Mouse (Mus musculus): ENCODE measurements around the gene Gcnt7. TPM values are rescaled to one million over a fixed set of nuclear protein-coding genes. Genes with fewer than 3 reads are reported as not detected.

Gcnt7 gene
- polyA plus RNA-seq, 1 experiment from 2014 or later = 0.50 TPM

DNA sequence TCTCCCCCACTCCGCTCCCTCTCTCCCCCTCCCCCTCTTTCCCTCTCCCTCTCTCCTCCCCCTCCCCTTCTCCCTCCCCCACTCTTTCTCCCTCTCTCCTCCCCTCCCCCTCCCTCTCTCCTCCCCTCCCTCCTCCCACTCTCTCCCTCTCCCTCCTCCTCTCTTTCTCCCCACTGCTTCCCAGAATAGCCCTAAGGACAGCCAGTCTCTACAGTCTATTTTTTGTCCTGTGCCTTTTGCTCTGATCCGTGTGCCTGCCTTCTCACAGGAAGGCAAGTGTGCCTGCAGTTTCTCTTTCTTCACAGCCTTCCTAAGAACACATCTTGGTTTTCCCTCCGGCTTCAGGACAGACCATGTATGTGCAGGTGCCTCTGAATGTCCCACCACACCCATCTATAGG, 19.0 kb upstream of the Gcnt7 start:
- Histone ChIP-seq H3K27me3 (ENCODE audit: insufficient read depth, low read length) (no peaks in the 10 kb centered on the region), H3K9me3 (replicated peaks; ENCODE audit: low read length) (no peaks in the 10 kb centered on the region), H3K4me1 (replicated peaks; ENCODE audit: insufficient read depth, low read length) (no peaks in the 10 kb centered on the region; the same call in 1 of the 2 replicates), H3K4me3 (replicated peaks; ENCODE audit: low read depth, low read length) (no peak overlapping the region), H3K4me2 (ENCODE audit: low read length) (no peak overlapping the region), H3K36me3 (ENCODE audit: insufficient read depth, low read length) (no peaks in the 10 kb centered on the region), H3K27ac (no peak overlapping the region), H3K9ac (ENCODE audit: low read depth, low read length) (no peak overlapping the region)
- TF ChIP-seq CTCF (IDR thresholded peaks at IDR 0.05; ENCODE audit: low read depth) = no peak
- WGBS = 49% methylated on average over 3 of the region's 3 CpGs
- DNase-seq (ENCODE audit: low spot score) (no peak), ATAC-seq (replicated peaks; ENCODE audit: low FRiP score, low read depth) (no peak)

DNA sequence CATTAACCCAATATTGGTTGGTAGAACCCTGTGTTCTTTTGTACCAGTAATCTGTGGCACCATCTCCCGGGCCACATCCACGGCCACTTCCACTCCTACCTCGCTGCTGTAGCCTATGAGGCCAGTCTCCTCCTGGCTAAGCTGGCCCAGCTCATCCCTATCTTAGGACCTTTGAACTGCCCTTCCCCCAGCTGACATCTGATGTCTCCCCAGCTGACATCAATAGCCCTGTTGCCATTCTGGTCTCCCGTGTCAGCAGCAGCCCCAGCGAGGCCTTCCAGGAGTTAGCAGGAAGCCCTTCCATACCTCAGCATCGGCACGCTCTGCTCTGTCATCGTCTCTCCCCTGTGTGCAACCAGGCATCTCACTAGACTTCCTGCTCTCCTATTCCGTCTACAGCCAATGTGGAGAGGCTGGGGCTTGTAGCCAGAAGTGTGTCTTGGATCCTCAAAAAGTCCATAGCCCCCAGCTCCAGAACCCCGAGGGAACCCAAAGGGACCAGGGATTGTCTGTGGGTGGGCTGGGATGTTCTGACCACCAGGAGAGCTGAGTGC, 18.4 kb upstream of the Gcnt7 start:
- no peaks in the 10 kb centered on the region for H3K9me3 ChIP-seq (replicated peaks; ENCODE audit: low read length)
- no peak overlapping the region for H3K4me3 ChIP-seq (replicated peaks; ENCODE audit: low read depth, low read length)
- 22% methylated on average over 10 of the region's 10 CpGs for WGBS
- no peaks in the 10 kb centered on the region for H3K27me3 ChIP-seq (ENCODE audit: insufficient read depth, low read length)
- no peaks in the 10 kb centered on the region for H3K36me3 ChIP-seq (ENCODE audit: insufficient read depth, low read length)
- H3K4me1 ChIP-seq (replicated peaks; ENCODE audit: insufficient read depth, low read length) = no peaks in the 10 kb centered on the region; the same call in 1 of the 2 replicates
- ATAC-seq (replicated peaks; ENCODE audit: low FRiP score, low read depth) (no peak; the same call in 1 of the 2 replicates), DNase-seq (ENCODE audit: low spot score) (peak; percentile 23)
- no peak overlapping the region for H3K9ac ChIP-seq (ENCODE audit: low read depth, low read length)
- H3K4me2 ChIP-seq (ENCODE audit: low read length) = no peak overlapping the region
- H3K27ac ChIP-seq = no peak overlapping the region
- TF ChIP-seq CTCF (IDR thresholded peaks at IDR 0.05; ENCODE audit: low read depth) = no peak

DNA sequence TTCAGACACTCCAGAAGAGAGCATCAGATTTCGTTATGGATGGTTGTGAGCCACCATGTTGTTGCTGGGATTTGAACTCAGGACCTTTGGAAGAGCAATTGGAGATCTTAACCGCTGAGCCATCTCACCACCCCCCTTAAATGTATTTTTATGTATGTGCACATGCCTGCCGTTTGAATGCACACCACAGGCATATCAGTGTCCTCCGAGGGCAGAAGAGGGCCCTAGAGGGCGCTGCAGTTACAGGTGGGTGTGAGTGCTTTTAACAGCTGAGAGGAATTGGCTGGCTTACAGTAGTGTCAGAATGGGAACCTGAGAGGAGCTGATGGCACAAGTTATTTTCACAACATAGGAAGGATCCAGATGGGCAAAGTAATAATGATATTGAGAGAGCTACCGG, 16.6 kb upstream of the Gcnt7 start:
- no peaks in the 10 kb centered on the region for H3K36me3 ChIP-seq (ENCODE audit: insufficient read depth, low read length)
- no peaks in the 10 kb centered on the region; the same call in 1 of the 2 replicates for H3K4me1 ChIP-seq (replicated peaks; ENCODE audit: insufficient read depth, low read length)
- H3K4me2 ChIP-seq (ENCODE audit: low read length) = no peak overlapping the region
- peak; percentile 60 for TF ChIP-seq CTCF (IDR thresholded peaks at IDR 0.05; ENCODE audit: low read depth)
- no peak overlapping the region for H3K27ac ChIP-seq
- no peak overlapping the region for H3K4me3 ChIP-seq (replicated peaks; ENCODE audit: low read depth, low read length)
- ATAC-seq (replicated peaks; ENCODE audit: low FRiP score, low read depth) = no peak
- H3K27me3 ChIP-seq (ENCODE audit: insufficient read depth, low read length) = no peaks in the 10 kb centered on the region
- H3K9me3 ChIP-seq (replicated peaks; ENCODE audit: low read length) = no peaks in the 10 kb centered on the region
- peak; percentile 39 for DNase-seq (ENCODE audit: low spot score)
- WGBS = 36% methylated on average over 6 of the region's 6 CpGs
- H3K9ac ChIP-seq (ENCODE audit: low read depth, low read length) = no peak overlapping the region

GRCm38 (mm10) chr2:172473591-172473990, 15.2 kb upstream of the Gcnt7 start:
- whole genome bisulfite sequencing = 39% methylated on average over 8 of the region's 8 CpGs
- Histone ChIP-seq H3K27me3 (ENCODE audit: insufficient read depth, low read length) (no peaks in the 10 kb centered on the region), H3K27ac (no peak overlapping the region), H3K36me3 (ENCODE audit: insufficient read depth, low read length) (0 out of 2 replicates have a peak, but pooled peaks cover 7% of the 10 kb centered on the region), H3K9me3 (replicated peaks; ENCODE audit: low read length) (no peaks in the 10 kb centered on the region), H3K4me2 (ENCODE audit: low read length) (no peak overlapping the region), H3K4me3 (replicated peaks; ENCODE audit: low read depth, low read length) (no peak overlapping the region), H3K9ac (ENCODE audit: low read depth, low read length) (no peak overlapping the region), H3K4me1 (replicated peaks; ENCODE audit: insufficient read depth, low read length) (no peaks in the 10 kb centered on the region; the same call in 1 of the 2 replicates)
- no peak for ATAC-seq (replicated peaks; ENCODE audit: low FRiP score, low read depth)
- peak; percentile 76 for DNase-seq (ENCODE audit: low spot score)
- no peak for TF ChIP-seq CTCF (IDR thresholded peaks at IDR 0.05; ENCODE audit: low read depth)

- H3K9ac ChIP-seq (ENCODE audit: low read depth, low read length) = no peak within 1 kb of the TSS
- peaks cover 18% of the 10 kb centered on the region for H3K36me3 ChIP-seq (ENCODE audit: insufficient read depth, low read length)
- ATAC-seq (replicated peaks; ENCODE audit: low FRiP score, low read depth) (no peak), DNase-seq (ENCODE audit: low spot score) (no peak)
- no peak within 1 kb of the TSS for H3K4me2 ChIP-seq (ENCODE audit: low read length)
- no peaks in the 10 kb centered on the region; the same call in 1 of the 2 replicates for H3K4me1 ChIP-seq (replicated peaks; ENCODE audit: insufficient read depth, low read length)
- TF ChIP-seq CTCF (IDR thresholded peaks at IDR 0.05; ENCODE audit: low read depth) = no peak
- 93% methylated on average over 11 of the region's 11 CpGs for WGBS
- H3K9me3 ChIP-seq (replicated peaks; ENCODE audit: low read length) = no peaks in the 10 kb centered on the region
- H3K4me3 ChIP-seq (replicated peaks; ENCODE audit: low read depth, low read length) = no peak within 1 kb of the TSS
- H3K27me3 ChIP-seq (ENCODE audit: insufficient read depth, low read length) = no peaks in the 10 kb centered on the region
- no peak within 1 kb of the TSS for H3K27ac ChIP-seq
Measured at GRCm38 (mm10) chr2:172472318-172472717, 13.9 kb upstream of the Gcnt7 start, which contains the start of gene Fam209. TSS of gene Fam209 (plus strand) at chr2:172472520.

DNA sequence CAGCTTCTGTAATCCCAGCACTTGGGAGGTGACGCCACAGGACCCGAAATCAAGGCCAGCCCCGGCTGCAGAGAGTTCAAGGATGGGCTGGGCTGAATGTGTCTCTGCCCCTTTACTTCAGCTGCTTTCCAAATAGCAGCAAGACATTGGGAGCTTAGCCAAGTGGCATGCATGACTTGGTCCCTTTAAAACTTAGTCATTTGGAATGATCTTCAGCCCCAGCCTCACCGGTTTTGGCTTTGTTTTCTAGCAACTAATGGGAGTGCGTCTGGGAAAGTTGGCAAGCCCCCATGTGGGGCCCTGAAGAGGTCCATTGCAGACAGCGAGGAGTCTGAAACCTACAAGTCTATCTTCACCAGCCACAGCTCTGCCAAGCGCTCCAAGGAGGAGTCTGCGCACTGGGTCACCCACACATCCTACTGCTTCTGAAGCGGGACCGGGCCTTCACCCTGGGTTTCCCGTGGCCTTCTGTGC, 10.0 kb upstream of the Gcnt7 start:
- no peaks in the 10 kb centered on the region for H3K27me3 ChIP-seq (ENCODE audit: insufficient read depth, low read length)
- H3K4me1 ChIP-seq (replicated peaks; ENCODE audit: insufficient read depth, low read length) = no peaks in the 10 kb centered on the region; the same call in 1 of the 2 replicates
- ATAC-seq (replicated peaks; ENCODE audit: low FRiP score, low read depth) = no peak
- no peak overlapping the region for H3K4me3 ChIP-seq (replicated peaks; ENCODE audit: low read depth, low read length)
- H3K9me3 ChIP-seq (replicated peaks; ENCODE audit: low read length) = no peaks in the 10 kb centered on the region
- no peak overlapping the region for H3K9ac ChIP-seq (ENCODE audit: low read depth, low read length)
- 88% methylated on average over 11 of the region's 11 CpGs for WGBS
- peaks cover 30% of the 10 kb centered on the region for H3K36me3 ChIP-seq (ENCODE audit: insufficient read depth, low read length)
- no peak for TF ChIP-seq CTCF (IDR thresholded peaks at IDR 0.05; ENCODE audit: low read depth)
- no peak overlapping the region for H3K27ac ChIP-seq
- no peak for DNase-seq (ENCODE audit: low spot score)
- no peak overlapping the region for H3K4me2 ChIP-seq (ENCODE audit: low read length)
